Mouse (Mus musculus) heart, postnatal 0 days (tissue): ENCODE data around the gene Tpsb2.

Experiments
- CTCF ChIP-seq: IDR thresholded peaks from 2 replicates; pipeline ENCODE4 v1.5.1; 2016; ENCODE audit warnings: antibody characterized with exemption, control low read depth, low read depth
- EP300 ChIP-seq: IDR thresholded peaks from 2 replicates; pipeline ENCODE4 v1.6.1; 2016; ENCODE audit warnings: antibody characterized with exemption, low read depth

DNA sequence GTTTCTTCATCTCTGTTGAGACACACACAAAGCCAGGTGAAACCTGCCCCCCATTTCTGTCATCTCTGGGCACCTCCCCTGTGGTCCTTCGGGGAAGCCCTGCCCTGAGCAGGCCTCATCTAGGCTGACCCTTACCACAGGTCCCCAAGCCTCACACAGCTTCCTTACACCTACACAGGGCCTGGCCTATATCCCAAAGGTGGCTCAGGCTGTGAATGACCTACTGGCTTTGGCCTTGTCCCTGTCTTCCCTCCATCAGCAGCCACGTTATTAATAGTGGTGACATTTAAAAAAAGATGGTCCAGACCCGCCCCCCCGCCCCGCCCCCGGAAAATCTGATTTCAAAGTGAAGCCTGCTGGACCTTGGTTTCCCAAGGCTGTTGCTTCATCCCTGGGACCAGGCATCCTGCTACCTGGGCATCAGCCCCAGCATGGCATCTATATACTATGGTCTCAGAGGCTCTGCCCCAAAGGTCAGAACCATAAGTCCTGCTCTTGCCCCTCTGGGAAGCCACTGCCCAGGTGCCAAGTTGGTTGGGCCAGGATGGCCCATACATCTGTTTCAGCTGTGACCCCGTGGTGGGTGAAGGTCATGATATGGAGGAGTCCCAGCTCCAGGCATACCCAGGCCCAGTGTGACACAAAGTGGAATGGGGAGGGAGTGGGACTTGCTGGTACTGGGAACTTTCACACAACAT, 42.3 kb downstream of the Tpsb2 start:
- TF ChIP-seq EP300 (no peak), CTCF (no peak)
